Mouse (Mus musculus) lung, postnatal 36 days (tissue): ENCODE data around the gene Polr2j.
"Not testable (repeated sequence)": the region's sequence is repeated elsewhere in the genome, so short reads cannot be mapped to it uniquely, and the experiment has no call there.

Experiments used
- DNase-seq: peaks from one replicate; pipeline ENCODE4 v3.0.0; 2022; ENCODE audit warnings: mixed read lengths

Gene Polr2j

DNA sequence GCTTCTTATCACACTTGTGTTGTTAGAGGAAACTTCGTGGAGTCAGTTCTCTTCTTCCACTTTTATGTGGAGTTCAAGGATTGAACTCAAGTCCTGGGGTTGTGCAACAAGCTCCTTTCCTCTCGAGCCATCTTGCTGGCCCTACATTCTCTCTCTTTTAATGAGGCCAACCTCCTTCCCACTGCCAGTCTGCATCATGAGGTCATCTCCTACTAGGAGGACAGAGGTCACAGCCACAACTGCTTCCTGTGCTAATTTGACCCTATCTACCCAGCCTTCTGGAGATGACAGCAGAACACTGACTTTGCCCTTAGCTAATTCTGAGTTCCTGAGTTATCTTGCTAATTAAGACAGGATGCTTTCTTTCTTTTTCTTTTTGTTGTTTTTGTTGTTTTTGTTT lies 7.9 kb upstream of the Polr2j start:
- no peak for DNase-seq

DNA sequence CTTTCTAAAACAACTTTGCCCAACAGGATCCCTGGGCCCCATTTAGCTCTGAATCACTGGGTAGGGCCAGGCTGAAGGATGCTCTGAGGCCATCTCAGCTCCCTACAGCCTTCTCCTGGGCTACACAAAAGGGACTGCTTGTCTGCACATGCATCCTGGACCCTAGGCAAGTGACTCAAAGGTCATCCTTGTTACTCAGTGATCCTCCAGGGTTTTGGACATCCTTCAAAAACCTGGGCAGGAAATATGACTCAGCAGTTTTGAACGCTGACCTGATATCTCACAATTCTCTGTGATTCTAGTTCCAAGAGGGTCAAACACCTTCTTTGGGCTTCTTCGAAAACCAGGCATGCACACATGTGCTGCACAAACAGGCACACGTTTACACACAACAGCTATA lies 7.4 kb upstream of the Polr2j start:
- no peak for DNase-seq

GRCm38 (mm10) chr5:136113546-136113945 lies 2.9 kb upstream of the Polr2j start:
- not testable (repeated sequence) for DNase-seq

DNA sequence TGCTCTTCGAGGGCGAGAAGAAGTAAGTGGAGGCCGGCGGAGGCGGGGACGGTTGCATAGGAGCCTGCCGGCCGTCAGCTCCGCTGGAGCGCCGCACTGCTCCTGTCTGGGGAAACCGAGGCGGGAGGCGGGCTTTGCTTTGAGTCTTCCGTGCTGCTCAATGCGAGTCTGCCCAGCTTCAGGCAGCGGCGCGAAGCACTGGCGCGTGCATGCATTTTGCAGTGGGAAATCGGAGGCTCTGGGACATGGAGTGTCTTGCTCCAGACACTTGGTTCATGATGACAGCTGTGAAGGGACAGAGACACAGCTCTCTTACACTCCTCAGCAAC lies 317 bp downstream of the Polr2j start:
- DNase-seq = no peak

DNA sequence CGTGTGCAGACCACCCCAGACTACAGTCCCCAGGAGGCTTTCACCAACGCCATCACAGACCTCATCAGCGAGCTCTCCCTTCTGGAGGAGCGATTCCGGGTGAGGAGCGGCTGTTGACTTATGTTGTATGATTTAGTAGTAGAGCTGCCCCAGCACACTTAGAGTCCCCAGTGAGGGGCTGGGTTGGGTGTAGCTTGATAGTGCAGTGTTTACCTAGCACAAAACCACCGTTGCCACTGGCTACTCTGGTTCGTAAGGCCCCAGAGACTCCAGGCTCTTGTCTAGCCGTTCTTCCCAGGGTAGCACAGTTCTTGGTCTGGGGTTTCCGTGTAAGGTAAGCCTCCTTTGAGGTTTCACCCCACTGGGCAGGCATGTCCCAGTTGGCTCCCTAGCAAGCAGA lies 5.7 kb downstream of the Polr2j start:
- DNase-seq = no peak

DNA sequence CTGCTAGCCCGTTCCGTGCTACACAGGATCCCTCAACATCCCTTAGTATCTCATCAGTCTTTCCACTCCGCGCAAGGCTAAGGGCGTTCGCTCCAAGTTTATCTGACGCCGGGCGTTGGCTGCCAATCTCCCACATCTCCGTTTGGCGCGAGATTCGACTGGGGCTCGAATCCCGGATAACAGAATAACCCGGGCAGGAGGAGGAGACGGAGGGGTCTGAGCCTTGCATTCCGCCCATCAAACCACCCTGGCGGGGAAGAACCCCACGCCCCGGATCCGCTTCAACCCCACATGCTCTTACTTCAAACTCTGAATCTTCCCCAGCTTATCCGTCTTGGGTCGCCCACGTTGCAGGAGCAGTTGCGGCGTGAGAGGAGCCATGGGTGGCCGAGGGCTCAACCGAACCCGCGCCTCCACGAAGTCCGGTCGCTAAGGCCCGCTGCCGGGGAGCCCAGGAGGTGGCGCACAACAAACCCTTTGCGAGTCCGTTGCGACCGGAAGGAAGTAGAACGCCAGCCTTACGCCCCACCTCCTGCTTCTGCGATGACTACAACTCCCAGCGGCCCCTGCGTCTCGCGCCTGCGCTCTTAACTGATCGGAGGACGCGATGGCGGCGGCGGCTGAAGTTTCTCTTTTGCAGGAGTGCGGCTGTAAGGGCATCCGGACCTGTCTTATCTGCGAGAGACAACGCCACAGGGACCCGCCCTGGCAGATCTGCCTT lies 19.3 kb downstream of the Polr2j start, which contains the start of the genes Lrwd1 and Alkbh4:
TSS of gene Lrwd1 (minus strand) at position 504 of the 721 bp plus-strand sequence.
TSS of gene Alkbh4 (plus strand) at position 576 of the 721 bp plus-strand sequence.
- DNase-seq = peak; percentile 99

DNA sequence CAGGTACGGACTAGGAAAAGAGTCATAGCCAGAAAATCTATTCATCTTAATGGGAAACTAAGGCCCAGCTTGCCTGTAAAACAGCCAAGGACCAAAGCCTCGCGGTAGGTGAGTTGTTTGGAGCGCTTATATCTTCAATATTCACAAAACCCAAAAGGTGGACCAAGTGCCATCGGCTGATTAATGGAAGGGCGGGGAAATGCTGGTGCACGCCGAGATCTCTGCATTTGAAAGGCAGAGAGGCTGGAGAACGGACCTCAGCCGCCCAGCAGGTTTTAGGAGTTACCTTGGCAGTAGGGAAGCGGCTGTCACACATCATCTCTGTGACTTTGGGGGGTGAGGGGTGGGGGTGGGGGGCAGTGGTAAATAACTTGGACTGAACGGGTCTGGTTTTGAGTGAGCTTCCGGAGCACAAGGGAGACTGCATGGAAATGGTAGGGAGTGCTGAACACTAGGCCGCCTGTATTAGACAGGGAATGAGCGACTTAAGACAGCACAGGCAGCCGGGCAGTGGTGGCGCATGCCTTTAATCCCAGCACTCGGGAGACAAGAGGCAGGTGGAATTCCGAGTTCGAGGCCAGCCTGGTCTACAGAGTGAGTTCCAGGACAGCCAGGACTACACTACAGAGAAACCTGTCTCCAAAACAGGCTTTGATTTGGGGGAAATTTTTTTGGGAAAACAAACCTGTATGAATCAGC lies 20.0 kb downstream of the Polr2j start:
- no peak for DNase-seq

DNA sequence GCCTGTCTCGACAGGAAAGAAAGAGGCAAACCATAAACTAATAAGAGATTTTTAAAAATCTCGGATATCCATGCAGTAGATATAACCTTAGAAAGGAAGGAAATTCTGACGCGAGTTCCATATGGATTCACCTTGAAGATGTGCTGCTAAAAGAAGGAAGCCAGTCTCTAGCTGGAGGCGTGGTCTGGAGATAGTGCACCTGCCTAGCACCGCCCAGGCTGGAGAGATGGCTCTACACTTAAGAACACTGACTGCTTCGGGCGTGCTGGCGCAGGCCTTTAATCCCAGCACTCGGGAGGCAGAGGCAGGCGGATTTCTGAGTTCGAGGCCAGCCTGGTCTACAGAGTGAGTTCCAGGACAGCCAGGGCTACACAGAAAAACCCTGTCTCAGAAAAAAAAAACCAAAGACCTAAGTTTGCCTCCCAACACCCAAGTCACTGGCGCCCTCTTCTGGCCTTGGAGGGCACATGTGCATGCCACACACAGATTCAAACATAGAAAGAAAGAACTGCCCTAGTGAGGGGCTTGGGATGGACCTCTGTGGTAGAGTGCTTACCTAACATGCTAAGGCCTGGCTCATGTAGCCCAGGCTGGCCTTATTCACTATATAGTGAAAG lies 21.3 kb downstream of the Polr2j start:
- DNase-seq = peak; percentile 70

DNA sequence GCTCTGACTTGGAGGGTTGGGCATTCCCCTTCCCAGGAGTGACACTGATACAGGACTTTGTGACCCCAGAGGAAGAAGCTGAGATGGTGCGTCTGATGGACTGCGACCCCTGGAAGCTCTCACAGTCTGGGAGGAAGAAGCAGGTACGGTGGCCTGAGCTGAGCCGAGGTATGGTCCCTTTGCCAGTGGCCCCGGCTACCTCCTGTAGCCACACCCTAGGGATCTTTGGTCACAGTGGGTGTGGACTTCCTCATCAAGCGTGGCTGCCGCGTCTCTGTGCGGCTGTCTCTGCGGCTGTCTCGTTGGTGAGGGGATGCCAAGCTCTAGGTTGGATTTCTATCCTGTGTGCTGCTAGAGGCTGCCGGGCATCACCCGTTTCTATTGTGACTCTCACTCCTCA lies 23.0 kb downstream of the Polr2j start:
- DNase-seq = no peak

- DNase-seq = peak; percentile 23
Observed at GRCm38 (mm10) chr5:136140057-136140482, 23.6 kb downstream of the Polr2j start.

DNA sequence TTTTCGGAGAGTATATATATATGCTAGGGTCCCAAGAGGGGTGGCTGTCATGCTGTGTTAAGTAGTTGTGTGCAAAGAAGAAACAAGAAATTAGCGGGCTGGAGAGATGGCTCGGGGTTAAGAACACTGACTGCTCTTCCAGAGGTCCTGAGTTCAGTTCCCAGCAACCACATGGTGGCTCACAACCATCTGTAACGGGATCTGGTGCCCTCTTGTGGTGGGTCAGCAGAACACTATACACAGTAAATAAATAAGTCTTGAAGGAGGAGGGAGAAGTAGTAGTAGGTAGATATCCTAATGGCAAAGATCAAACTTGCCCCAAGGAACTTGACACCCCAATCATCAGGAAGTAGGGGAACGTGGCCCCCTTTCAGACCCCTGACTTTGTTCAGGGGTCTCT lies 26.3 kb downstream of the Polr2j start:
- no peak for DNase-seq

GRCm38 (mm10) chr5:136143161-136143755 lies 26.8 kb downstream of the Polr2j start:
- no peak for DNase-seq

DNA sequence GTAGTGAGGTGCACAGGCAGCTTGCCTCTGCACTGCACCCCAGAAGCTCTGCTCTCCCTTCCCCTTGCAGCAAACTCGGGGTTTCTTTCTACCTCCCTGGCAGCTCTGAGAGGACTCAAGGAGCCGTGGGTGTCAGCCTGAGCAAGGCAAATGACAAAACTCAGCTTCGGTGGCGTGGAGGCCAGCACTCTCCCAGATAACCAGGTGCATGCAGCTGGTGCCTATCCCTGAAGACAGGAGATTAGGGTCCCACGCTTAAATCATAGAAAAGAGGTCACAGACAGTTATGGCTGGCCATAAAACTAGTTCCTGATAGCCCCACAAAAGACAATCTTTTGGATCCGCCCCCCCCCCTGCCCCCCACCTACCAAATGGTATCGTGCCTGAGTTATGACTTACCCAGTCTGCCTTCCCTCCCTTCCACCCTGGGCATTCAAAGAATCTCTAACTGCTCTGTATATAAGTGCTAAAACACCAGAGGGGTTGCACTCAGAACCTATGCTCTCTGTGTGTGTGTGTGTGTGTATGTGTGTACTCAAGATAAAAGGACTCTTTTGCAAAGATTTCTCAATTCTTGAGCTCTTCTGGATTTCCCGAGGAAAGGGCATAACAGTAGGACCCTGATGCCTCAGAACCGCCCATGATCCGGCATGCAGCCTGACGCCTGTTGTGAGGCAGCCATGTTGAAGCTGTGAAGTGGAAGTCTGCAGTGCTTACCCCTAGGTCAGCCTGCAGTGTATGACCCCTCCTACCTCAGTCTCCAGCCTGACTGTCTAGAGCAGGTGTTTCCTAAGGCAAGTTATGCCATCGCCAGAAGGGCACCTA lies 28.4 kb downstream of the Polr2j start:
- DNase-seq = peak; percentile 33

DNA sequence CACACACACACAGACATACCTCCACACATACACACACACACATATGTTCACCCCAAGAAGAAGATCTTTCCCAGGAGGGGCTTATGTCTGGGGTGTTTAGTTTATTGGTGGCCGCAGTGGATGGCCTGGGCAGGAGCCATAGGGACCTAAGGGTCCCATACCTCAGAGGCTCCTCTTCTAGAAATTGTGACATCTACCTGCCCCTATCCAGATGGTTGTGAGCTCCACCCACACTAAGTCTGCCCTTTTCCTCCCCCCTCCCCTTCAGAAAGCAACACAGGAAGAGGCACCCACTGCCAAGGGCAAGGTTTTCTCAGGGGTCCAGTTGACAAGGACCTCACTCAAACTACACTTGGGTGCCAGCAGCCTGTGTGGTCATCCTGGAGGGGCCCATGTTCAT lies 30.5 kb downstream of the Polr2j start:
- peak; percentile 32 for DNase-seq

GRCm38 (mm10) chr5:136147704-136148103 lies 31.3 kb downstream of the Polr2j start:
- no peak for DNase-seq

DNA sequence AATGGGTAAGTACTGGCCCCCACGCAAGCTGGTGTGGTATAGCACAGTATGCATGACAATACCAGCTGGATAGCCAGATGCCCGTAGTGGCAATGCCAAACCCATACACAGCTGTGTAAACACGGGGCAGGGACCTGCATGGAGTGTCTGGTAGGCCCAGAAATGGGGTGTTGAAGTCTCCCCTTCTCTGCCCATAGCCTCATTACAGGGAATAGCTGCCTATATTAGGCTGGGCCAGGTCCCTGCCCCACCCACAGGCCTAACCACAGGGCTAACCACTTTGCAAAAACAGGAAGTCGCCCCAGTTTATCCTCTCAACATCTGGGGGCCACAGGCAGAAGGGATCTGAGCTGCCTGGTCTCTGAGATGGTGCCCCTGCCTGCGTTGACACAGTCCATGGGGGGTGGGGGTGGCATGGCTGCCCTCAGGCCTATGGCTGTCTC lies 32.7 kb downstream of the Polr2j start:
- DNase-seq = peak; percentile 25

GRCm38 (mm10) chr5:136152365-136152764 lies 35.9 kb downstream of the Polr2j start:
- peak; percentile 40 for DNase-seq

- peak; percentile 38 for DNase-seq
Observed at GRCm38 (mm10) chr5:136155399-136155798, 39.0 kb downstream of the Polr2j start.

DNA sequence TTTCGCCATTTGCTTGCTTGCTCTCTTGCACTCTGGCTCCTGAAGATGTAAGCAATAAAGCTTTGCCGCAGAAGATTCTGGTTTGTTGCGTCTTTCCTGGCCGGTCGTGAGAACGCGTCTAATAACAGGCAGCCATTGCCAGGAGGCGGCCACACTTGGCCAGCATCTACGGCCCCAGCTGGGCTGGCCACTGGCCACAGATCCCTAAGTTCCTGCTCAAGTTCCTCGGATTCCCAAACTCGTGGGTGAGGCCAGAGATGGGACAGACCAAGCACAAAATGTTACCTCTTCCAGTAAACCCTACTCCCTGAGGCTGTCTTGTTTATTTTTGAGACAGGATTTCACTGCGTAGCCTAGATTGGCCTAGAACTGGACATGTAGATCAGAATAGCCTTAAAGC lies 43.7 kb downstream of the Polr2j start:
- DNase-seq = peak; percentile 66

GRCm38 (mm10) chr5:136163807-136164474 lies 47.5 kb downstream of the Polr2j start:
- DNase-seq = no peak

- DNase-seq = no peak
Observed at GRCm38 (mm10) chr5:136165246-136165645, 48.8 kb downstream of the Polr2j start.

DNA sequence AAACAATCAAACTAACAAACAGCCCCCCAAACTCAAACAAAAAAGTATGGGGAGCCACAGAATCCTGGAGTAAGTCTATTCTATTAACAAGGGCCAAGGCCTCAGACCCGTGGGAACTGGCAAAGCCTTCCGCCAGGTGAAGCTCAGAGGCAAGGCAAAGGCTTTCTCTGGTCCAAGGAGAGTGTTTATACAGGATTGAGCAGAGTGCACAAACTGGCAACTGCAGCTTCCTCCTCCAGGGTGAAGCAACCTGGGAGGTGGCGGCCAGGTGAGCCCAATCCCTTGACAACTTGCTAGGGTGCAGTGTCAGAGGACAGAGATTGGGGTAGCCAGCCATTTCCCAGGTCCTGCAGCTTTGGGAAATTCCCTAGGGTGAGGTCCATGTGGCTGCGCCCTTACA lies 50.9 kb downstream of the Polr2j start:
- DNase-seq = peak; percentile 50
